Mouse (Mus musculus) ovary, adult 18-20 months (tissue): ENCODE data around the gene Ccr3.
"Not testable (repeated sequence)": the region's sequence is repeated elsewhere in the genome, so short reads cannot be mapped to it uniquely, and the experiment has no call there.

ENCODE experiments used
- DNase-seq: peaks from one replicate; pipeline ENCODE4 v3.0.0; 2022; ENCODE audit warnings: low spot score, mixed read lengths

Gene Ccr3

DNA sequence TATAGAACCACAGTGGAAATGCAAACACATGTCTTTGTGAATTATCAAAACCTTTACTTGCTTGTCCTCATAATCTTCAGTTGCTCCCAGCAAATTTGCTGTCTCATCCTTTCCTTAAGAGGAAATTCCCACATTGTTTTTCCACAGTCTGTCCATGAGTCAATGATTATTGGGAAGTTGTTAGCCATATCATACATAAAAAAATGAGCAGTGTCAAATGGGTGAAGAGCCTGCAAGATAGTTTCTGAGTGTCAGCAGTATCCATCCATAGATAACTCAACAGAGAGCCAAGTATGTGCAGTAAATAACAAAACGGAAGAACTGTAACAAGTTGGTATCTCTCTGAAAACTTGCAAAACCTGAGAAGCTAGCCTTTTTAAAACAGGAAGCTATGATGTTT lies at the start of gene Ccr3:
TSS of gene Ccr3 (plus strand) at position 301 of the 400 bp plus-strand sequence.
- no peak for DNase-seq

DNA sequence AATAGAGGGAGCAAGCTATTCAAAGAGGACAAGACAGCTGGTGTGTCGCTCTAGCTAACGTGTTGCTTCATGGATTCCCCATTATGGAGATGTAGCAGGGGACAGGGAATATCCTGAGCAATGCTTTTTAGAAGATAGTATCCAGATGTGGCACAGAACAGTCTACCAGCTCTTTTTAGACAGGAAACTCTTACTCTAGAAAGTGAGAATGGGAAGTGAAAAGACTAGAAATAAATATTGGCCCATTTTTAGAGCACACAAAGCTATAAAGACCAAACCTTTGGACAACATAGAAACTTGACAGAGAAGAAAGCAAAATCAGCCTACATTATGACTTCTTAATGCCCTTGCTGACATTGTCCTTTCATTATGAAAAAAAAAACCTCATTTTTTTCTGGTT lies 46.1 kb upstream of the Ccr3 start:
- DNase-seq = no peak

DNA sequence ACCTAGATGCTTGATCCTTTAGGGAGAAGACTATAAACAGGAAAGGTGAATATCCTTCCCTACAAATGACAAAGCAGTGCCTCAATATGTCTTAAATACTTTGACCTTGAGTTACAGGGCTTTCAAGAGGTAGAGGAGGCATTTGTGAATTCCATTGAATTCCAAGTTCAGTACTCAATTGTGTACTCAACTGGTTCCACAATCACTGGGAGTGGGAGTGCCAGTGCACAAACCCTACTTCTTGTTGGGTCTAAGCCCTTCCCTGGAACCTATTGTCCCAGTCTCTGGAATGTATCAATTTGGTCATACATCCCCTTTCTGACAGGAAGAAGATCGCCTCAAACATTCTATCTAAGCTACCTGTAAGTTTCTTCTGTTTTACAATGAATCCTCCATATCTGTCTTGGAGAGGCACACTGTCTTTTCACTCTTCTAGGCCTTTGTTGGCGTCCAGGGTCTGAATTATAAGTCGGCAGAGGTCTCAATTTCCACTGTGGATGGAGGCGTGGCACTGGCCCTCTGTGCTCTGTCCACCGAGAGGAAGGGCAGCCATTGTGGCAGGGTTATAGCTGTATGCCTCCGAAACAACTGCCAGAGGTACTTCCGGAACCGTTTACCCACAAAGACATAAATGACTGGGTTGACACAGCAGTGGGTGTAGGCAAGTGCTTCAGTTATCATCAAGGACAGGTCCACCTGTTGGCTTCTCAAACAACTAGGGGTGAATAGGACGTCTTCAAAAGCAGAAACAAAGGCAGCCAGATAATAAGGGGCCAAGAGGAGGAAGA lies 44.7 kb upstream of the Ccr3 start:
- no peak for DNase-seq

DNA sequence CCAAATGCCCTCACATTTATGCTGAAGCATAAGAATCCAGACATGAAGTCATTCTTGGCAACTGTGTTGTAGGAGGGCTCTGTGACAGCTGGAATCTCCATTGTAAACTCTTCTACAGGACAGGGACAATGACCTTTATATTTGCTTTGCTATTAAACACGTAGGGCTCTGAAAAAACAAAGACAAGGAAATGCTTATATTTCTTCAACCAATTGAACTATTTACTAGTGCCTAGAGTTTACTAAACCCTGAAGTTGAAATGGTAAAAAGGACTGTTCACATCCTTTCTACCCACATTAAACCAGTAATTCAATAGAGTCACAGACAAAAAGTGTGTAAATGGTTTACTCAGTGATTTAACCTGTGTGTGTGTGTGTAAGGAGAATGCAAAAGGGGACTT lies 43.5 kb upstream of the Ccr3 start, which contains the start of gene Ccr1l1:
TSS of gene Ccr1l1 (minus strand) at position 101 of the 400 bp plus-strand sequence.
- DNase-seq = no peak

DNA sequence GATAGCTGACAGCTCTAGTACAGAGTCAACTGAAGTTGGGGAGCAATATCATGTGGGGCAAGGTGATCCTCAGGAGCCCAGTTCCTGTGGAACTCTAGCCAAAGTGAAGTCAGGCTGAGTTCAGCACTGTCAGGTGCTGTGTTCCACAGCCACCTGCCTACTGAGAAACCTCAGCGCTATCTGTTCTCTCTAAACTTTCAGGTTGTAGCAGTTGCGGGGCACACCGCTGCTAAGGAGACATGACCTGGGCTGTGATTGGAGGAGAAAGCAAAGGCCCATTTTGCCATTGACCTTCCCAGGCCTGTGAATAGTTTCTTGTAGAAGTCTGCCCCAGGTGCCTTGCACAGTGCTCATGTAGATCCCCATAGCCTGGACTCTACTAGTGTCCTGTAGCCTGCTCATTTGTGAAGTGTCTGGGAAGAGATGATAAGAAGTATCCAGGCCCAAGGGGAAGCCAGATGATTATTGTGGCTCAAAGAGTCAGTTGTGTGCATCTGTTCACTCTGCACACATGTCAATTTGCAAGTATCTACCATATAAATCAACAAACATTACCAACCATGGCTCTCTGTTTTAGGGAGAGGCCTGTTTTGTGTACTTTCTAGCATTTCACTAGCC lies 40.8 kb upstream of the Ccr3 start:
- DNase-seq = not testable (repeated sequence)

DNA sequence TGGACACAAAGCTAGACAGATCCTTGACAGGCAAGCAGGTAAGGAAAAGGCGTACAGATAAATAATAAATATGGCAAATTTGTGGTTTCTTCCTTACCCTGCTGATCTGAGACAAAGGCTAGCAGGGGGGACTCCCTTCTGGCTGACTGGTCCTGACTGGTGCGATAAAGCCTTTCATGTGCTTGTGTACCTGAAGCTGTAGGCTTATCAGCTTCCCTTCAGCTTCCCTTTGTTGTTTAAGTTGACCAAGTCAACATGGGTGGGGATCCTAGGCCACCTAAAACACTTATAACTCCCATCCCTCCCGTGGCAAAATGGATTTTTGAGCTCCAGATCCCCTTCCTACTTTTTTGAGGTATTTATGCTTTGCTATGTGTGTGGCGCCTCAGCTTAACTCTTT lies 39.9 kb upstream of the Ccr3 start:
- DNase-seq = no peak

DNA sequence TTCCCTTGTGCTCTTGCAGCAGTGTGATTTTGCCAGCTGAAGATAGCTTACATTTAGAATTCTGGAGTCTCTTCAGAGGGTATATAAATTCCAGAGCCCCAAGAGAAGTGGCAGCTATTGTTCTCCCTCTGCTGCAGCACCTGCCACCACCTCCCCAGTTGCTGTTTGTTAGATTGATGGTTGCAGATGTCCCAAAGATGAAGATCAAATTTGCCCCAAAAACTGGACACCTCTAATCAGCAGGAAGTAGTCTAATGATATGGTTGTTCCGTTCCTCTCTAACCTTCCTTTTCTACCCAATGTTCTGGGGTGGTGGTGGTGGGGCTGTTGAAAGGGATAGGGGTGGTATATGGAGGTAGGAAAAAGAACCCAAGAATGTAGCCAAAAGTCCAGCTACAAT lies 39.1 kb upstream of the Ccr3 start:
- DNase-seq = no peak

DNA sequence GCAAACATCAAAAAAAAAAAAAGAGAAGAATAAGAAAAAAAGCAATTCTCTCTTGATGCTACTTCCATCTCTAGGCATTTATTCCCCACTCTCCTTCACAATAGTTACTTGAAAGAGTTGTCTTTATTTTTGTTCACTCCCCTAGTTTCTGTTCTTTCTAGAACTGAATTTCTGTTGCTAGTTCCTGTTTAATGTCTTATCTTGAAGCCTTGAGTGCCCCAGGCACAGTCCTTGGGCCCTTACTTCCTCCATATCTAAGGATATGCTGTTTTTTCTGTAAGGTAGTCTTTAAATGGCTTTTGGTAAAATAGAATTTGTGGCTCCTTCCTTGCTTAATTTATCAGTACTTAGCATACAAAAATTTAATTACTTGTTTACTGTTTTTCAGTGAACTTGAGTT lies 36.8 kb upstream of the Ccr3 start:
- DNase-seq = no peak

DNA sequence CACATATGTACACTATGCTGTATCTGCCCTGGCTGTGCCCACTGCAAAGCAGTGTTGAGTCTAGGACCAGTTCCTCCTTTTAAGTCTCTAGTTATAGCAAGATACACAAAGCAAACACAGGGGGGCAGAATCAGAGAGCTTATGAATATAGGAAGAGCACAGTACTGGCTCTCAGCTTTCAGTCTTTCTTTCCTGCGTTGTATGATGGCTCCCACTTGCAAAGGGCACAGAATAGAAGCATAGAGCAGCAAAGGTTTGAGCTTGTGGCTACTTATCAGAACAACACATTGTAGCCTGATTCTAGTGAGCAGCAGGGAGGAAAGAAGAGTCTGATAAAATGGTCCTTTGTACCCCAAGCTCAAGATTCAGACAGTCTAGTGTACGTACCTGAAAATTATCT lies 35.6 kb upstream of the Ccr3 start:
- DNase-seq = no peak

DNA sequence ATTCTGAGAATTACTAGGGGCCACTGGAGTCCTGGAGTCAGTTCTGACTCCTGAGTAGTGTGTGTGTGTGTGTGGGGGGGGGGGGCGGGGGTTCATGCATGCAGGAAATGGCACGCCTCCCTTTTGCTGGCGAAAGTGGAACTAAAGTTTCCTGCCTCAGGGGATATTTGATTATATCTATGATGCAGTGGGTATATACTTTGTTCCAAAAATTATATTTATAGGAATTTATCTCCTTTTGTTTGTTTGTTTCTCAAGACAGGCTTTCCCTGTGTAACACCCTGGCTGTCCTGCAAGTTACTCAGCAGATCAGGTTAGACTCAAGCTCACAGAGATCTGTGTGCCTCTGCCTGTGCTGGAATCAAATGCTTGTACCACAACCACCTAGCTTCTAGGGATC lies 32.1 kb upstream of the Ccr3 start:
- DNase-seq = no peak

DNA sequence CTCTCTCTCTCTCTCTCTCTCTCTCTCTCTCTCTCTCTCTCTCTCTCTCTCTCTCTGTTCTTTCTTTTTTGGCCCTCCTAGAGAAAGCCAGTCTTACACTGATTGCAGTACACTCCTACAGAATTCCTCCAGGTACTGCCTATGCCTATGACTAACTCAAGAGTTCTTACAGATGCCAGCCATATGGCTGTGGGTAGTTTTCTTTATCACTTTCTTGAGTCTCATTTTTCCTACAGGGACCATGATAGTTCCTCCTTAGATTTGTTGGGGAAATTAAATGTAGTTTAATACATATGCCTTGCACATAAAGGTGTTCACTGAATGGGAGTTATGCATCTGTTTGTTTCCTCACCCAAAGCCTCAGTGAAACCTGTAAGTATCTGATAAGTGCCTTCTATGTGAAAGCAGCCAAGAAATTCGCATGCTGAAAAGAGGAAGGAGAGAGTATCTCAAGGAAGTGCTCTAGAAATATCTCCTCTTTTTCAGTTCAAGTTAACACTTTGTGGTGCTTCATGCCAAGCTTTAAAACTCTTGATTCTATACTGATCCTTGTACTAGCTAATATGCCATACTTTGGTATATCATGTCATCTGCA lies 30.4 kb upstream of the Ccr3 start:
- no peak for DNase-seq

DNA sequence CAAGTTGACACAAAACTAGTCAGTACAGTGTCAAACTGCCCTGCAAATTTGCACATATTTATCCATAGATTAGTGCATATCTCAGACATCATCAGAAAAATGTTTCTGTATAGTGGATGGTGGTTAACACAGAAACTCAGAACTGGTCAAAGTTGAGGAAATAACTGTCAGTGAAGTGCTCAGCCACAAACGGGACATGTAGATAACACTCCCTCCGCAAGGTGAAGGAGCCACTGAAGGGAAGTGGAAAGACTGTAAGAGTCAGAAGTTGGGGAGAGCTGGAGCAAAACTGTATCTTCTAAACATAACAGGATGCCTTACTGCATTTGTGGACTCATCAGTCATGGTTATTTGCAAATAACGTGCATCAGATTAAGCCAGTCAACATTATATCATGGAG lies 24.1 kb upstream of the Ccr3 start:
- no peak for DNase-seq

DNA sequence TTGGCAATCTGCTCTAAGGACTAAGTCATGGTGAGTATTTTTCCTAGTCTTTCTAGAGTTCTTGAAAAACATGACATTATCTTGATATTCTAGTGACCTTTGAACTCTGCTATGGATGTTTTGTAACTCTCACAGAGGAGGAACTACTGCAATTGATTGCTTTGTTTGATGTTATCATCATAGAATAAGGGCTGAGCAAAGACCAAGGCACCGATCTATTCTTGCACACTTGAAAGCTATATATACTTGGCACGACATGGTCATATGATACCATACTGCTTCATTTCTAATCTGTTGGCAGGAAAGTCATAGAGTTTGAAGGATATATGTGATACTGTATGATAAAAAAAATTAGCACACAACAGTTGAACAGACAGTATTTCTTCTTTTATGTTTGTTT lies 22.0 kb upstream of the Ccr3 start:
- no peak for DNase-seq

DNA sequence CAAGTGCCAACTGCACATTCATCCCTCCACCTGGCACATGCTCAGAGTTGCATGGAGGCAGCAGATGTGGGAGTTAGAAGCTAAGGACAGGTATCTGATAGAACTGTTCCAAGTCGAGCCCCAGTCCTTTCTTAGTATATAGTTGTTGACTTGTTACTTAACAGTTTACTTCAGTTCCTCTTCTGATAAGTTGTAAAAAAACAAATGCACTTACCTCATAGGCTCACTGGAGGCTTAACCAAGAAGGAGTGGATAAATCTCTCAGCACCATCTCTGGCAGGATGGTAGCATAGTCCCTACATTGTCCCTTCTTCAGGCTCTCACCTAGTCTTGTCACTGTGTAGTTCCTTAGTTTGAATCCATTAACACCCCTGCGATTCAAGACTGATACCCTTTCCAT lies 9.1 kb upstream of the Ccr3 start:
- no peak for DNase-seq

DNA sequence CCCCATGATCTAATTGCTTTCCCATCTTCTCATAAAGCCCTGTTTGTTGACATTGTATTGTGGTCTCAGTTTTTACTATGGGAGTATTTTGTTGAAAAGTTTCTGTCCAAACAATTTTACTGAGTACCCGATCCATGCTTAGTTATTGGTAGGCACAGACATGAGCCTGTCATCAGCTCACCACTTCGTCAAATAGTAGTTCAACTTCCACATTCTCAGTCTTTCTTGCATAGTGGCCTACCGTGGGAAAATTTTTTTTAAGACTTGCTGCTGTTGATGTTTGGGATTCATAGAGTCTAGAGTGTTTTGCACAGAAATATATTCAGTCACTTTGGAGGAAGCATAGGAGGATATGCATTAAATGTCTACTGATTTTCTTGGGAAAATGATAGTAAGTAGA lies 8.5 kb upstream of the Ccr3 start:
- no peak for DNase-seq

DNA sequence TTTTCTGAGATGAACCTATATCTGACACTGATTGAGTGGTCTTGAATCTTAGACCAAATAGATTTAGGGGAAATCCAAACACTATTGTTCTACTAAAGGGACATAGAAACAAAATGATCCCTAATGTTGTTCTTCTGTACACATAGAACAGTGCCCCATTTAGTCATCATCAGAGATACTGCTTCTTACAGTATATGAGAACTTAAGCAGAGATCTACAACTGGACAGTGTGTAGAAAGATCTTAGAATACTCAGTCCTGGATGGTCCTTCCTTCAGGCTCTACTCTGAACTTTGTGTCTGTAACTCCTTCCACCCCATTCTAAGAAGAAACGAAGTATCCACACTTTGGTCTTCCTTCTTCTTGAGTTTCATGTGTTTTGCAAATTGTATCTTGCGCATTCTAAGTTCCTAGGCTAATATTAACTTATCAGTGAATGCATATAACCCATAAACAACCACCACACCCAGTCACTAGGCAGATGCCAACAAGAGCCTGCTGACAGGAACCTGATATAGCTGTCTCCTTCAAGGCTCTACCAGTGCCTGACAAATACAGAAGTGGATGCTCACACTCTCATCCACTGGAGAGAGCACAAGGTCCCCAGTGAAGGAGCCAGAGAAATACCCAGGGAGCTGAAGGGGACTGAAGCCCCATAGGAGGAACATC lies 6.7 kb upstream of the Ccr3 start:
- no peak for DNase-seq

DNA sequence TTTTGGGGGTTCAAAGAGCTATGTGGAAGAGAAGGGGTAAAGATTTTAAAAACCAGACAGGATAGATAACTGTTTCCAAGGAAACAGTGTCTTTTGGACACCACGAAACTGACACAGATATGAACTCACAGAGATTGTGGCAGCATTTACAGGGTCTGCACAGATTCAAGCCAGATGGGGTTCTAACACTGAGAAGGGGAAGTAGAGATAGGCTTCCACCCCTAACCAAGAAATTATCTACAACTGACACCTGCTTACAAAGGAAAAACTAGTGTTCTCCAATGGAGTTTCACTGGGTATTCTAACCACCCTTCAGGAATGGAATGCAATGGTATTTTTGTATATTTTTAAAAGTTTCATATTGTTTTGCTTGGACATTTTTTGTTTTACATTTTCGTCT lies 5.7 kb upstream of the Ccr3 start:
- no peak for DNase-seq

DNA sequence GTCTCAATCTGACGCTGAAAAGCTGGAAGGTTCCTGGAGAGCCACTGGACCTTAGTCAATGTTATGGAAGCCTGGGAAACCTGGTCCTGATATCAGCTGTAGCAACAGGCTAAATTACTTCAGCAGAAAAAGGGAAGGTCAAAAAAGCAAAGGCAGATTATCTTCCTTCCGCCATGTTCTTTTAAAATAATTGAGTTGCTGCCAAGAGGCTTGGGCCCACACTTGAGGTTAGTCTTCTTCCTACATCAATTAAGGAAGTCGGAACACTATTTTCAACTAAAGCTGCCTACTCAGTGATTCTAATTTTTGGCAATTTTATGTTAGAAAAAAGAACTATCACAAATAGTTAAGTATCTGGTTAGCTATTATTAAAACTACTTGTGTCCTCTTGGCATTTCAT lies 1.9 kb upstream of the Ccr3 start:
- DNase-seq = no peak

DNA sequence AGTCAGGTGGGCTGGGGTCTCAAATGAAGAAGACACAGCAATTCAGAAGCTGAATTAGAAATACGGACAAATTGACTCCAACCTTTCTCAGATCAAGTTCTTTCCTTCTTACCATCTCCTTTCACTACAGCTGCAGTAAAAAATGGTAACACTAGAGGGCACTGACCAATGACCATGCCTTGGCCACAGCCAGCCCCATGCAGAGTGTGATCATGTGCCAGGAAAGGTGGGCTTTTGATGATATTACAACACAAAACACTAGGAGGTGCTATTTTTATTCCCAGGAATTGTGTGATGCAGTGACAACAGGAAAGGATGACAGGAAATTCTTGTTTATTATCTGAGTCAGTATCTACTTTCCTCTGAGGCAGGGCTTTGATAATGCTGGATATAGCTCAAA lies 11.6 kb downstream of the Ccr3 start:
- no peak for DNase-seq

DNA sequence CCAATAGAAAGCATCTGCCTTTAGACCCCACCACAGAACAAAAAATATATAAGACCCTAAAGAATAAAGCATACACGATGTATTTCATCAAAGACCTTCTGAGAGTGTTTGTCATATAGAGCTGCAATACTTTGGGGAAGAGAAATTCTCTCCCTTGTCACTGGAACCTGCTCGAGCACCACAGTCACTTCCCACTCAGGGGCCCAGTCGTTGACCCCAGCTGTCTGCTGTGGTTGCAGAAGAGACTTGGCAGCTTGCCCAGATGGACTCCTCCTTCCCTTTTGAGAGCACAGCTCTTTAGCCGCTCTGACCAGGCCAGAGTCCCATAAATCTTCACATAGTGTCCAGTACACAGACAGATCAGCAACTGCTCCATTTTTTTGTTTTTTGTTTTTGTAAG lies 15.9 kb downstream of the Ccr3 start:
- DNase-seq = peak; percentile 41

DNA sequence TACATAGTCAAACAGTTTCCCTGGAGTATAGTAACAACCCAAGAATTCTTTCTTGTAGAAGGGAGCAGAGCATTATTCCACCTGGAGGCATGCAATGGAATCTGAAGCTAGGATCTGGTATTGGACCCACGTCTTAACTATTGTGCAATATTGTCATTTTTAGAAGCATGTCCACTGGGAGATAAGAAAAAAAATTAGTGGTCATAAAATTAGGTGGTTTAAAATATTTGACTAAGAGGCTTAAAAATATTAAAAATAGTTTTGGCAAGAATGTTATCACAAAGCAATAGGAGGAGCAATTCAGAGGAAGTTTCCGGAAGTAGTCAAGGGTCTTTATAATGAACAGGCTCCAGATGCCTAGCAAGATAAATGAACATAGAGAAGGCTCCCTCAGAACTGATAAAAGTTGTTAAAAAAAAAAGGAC lies 16.4 kb downstream of the Ccr3 start:
- DNase-seq = no peak

DNA sequence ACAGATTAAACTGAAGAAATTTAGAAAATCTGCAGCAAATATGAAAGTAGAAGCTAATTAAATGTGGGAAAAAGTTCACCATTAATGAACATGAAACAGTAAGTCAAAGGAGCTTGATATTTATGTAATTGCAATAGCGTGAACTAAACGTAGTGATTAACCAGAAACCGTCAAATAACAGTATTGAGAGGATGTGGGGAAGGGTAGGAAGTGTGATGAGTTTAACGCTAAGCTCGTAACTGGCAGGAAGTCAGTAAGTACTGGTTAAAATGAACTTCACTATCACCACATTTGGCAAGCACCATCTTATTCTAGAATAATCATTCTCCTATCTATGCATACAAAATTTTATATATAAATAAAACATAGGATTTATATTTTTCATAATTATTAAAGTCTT lies 17.2 kb downstream of the Ccr3 start:
- DNase-seq = no peak

DNA sequence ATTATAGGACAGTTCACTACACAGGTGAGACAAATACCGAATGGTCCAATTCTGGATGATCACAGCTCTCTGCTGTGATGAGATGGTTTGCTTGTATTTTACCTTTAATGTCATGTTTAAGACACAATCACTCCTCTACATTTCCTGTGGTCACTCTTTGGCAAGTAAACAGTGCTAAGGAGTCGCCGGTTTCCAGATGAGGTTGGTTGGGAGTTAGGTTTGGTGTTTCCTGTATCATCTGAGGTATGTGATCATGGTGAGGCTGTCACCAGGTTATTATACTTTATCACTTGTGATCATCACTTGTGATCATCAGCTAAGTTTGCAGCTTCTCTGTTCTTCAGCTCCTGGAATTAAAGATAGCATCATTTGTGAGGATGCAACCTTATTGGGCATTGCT lies 19.2 kb downstream of the Ccr3 start:
- no peak for DNase-seq
